Mouse (Mus musculus) hindbrain, embryonic 16.5 days (tissue): Measurements from ENCODE around the gene Ikzf5. TPM values are rescaled to one million over a fixed set of nuclear protein-coding genes. Genes with fewer than 3 reads are reported as not detected.

Experiments used
- ATAC-seq: fragments of 200-750 bp; cut with Nextera tagmentation; 2 replicates; pipeline ENCODE4 v1.8.0; 2017; ENCODE audit warnings: moderate TSS enrichment, moderate library complexity
- H3K27ac ChIP-seq: fragments of 300-500 bp; sonication (generic); 2 replicates; pipeline ENCODE4 v1.5.1; 2014; ENCODE audit warnings: low read depth, mild to moderate bottlenecking, control low read depth, low read length, moderate library complexity
- H3K27me3 ChIP-seq: fragments of 300-500 bp; sonication (generic); replicated peaks from 2 replicates; pipeline ENCODE4 v1.6.1; 2014; ENCODE audit warnings: low read length; ENCODE audit not compliant: control insufficient read depth, insufficient read depth
- H3K36me3 ChIP-seq: fragments of 300-500 bp; sonication (generic); 2 replicates; pipeline ENCODE4 v1.6.1; 2014; ENCODE audit warnings: mild to moderate bottlenecking, low read length, moderate library complexity, mixed read lengths; ENCODE audit not compliant: control insufficient read depth, insufficient read depth
- H3K4me1 ChIP-seq: fragments of 300-500 bp; sonication (generic); 2 replicates; pipeline ENCODE4 v1.6.1; 2014; ENCODE audit warnings: low read depth, low read length; ENCODE audit not compliant: control insufficient read depth, insufficient read depth
- H3K4me2 ChIP-seq: fragments of 300-500 bp; sonication (generic); 2 replicates; pipeline ENCODE4 v1.6.1; 2014; ENCODE audit warnings: mild to moderate bottlenecking, low read length, control low read depth, moderate library complexity
- H3K4me3 ChIP-seq: fragments of 300-500 bp; sonication (generic); 2 replicates; pipeline ENCODE4 v1.5.1; 2014; ENCODE audit warnings: mild to moderate bottlenecking, low read length, control low read depth, moderate library complexity
- H3K9ac ChIP-seq: fragments of 300-500 bp; sonication (generic); 2 replicates; pipeline ENCODE4 v1.6.1; 2014; ENCODE audit warnings: low read depth, mild to moderate bottlenecking, control low read depth, low read length, moderate library complexity
- H3K9me3 ChIP-seq: fragments of 300-500 bp; sonication (generic); 2 replicates; pipeline ENCODE4 v1.6.1; 2014; ENCODE audit warnings: mild to moderate bottlenecking, low read length, moderate library complexity; ENCODE audit not compliant: control insufficient read depth
- WGBS: fragments of 180-500 bp; shearing (Covaris S2); extraction: QIAGEN DNeasy Blood & Tissue Kit; methylation state at CpG from one replicate; pipeline ENCODE4 v1.1.7; 2014; 5-methylcytosine and 5-hydroxymethylcytosine counted together
- polyA plus RNA-seq: library from polyadenylated mRNA; unstranded; fragments of >200 nt; fragmentation: Nextera tagmentation; extraction: Ambion mirVana; gene quantifications from 2 replicates; pipeline ENCODE4 v1.2.1, GENCODE M21; 2015

Gene Ikzf5
- polyA plus RNA-seq, 1 experiment from 2014 or later = 9.6 TPM

DNA sequence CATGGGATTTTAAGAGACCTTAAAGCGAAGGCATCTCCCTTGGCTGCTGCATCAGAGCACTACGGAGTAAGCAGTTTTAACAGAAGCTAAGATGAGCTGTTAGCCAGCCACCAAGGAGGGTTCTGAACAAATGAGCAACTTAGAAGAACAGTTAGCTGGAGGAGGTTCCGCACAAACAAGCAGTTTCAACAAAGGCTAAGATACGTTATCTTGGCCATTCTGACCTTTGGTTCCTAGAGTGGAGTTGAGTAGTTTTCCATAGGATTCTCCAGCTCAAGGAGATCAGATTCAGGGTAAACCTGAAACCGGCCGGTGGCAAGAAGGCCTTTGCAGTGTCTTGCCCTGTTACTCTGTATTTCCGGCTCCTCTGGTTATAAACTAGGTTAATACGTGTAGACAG lies 46.2 kb downstream of the Ikzf5 start:
- no peak for ATAC-seq
- Histone ChIP-seq H3K9me3 (no peaks in the 10 kb centered on the region), H3K4me1 (peaks cover 14% of the 10 kb centered on the region), H3K27me3 (no peaks in the 10 kb centered on the region), H3K4me2 (no peak overlapping the region), H3K27ac (no peak overlapping the region), H3K36me3 (0 out of 2 replicates have a peak, but pooled peaks cover 3% of the 10 kb centered on the region), H3K4me3 (no peak overlapping the region), H3K9ac (no peak overlapping the region)
- WGBS = 96% methylated on average over 8 of the region's 8 CpGs

DNA sequence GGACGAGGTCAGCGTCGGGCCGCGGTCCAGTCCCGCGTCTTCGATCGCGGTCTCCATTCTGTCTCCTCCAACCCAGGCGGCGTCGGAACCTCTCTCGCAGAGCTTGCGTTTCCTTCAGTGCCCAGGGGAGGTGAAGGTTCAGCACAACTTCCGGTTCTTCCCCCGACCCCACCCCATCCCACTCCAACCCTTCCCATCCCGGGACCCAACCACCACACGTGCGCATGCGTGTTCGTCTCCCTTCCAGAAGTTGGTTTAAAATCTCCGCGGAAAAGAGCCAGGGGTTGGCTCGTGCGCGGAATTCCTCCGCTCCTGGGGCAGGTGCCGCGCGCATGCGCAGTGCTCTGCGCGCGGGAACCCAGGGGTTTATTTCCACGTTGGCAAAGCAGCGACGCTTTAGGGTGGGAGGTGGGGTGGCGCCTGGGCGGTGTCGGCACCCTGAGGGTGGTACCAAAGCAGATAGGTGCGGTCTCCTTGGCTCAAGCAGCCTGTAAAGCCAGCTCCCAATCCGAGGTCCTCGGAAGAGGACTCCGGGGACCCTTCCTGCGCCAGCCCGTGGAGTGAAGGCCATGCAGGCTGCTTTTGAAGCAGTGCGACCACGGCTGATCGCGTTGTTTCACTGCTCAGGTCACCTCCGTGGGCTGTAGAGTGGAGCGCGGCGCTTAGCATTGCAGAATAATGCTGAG lies 47.6 kb downstream of the Ikzf5 start, which contains the start of gene 2310057M21Rik:
Gene 2310057M21Rik, minus strand, starts transcription at position 145 of the 686 bp plus-strand sequence.
- peak within 1 kb of the TSS; percentile 88 for H3K27ac ChIP-seq
- peak within 1 kb of the TSS; percentile 78 for H3K9ac ChIP-seq
- H3K4me1 ChIP-seq = peaks cover 14% of the 10 kb centered on the region
- WGBS = under 1% methylated on average over 55 of the region's 55 CpGs
- H3K4me3 ChIP-seq = peak within 1 kb of the TSS; percentile 69
- H3K36me3 ChIP-seq = peaks cover 8% of the 10 kb centered on the region
- H3K4me2 ChIP-seq = peak within 1 kb of the TSS; percentile 79
- no peaks in the 10 kb centered on the region for H3K27me3 ChIP-seq
- peak; percentile 98 for ATAC-seq
- no peaks in the 10 kb centered on the region for H3K9me3 ChIP-seq

DNA sequence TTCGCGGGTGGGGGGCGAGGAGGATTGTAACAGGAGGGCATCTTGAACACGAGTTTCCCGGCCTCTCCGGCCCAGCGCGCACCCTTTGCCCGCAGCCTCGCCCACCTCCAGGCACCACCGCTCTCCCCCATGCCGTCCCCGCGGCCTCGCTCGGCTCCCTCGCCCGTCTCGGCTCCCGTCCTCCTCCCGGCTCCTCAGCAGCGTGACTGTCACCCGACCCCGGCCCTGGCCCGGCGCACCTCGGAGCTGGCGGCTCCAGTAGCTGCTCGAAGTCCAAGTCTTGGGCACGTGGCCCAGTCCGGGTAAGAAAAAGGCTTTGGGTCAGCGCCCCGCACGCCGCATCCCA lies 48.1 kb downstream of the Ikzf5 start:
- H3K9ac ChIP-seq = peak overlapping the region; percentile 78
- peak overlapping the region; percentile 76 for H3K27ac ChIP-seq
- H3K36me3 ChIP-seq = peaks cover 12% of the 10 kb centered on the region
- under 1% methylated on average over 32 of the region's 35 CpGs for WGBS
- H3K4me2 ChIP-seq = peak overlapping the region; percentile 79
- peak overlapping the region; percentile 69 for H3K4me3 ChIP-seq
- H3K9me3 ChIP-seq = no peaks in the 10 kb centered on the region
- H3K27me3 ChIP-seq = no peaks in the 10 kb centered on the region
- H3K4me1 ChIP-seq = peaks cover 14% of the 10 kb centered on the region
- peak; percentile 85 for ATAC-seq

DNA sequence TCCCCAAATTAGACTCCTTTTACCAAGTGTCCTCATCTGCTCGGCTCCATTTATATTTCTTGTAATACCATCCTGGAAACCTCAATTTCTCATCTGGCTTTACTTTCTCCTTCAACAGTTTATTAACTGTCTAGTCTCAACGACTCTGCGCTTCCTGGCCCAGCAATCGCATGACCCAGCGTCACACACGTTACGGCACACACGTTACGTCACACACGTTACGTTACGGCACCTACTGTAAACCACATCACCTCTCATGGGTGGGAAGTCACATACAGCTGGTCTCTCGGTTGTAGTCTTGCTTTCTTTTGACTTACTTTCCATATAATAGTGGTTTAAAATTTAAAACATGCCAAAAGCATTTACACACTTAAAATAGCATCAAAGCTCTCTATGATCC lies 54.2 kb downstream of the Ikzf5 start:
- Histone ChIP-seq H3K9ac (no peak overlapping the region), H3K27ac (no peak overlapping the region), H3K36me3 (peaks cover 32% of the 10 kb centered on the region), H3K4me3 (no peak overlapping the region), H3K27me3 (no peaks in the 10 kb centered on the region), H3K4me1 (peaks cover 3% of the 10 kb centered on the region), H3K4me2 (no peak overlapping the region), H3K9me3 (no peaks in the 10 kb centered on the region)
- ATAC-seq = no peak
- WGBS = 96% methylated on average over 13 of the region's 13 CpGs

DNA sequence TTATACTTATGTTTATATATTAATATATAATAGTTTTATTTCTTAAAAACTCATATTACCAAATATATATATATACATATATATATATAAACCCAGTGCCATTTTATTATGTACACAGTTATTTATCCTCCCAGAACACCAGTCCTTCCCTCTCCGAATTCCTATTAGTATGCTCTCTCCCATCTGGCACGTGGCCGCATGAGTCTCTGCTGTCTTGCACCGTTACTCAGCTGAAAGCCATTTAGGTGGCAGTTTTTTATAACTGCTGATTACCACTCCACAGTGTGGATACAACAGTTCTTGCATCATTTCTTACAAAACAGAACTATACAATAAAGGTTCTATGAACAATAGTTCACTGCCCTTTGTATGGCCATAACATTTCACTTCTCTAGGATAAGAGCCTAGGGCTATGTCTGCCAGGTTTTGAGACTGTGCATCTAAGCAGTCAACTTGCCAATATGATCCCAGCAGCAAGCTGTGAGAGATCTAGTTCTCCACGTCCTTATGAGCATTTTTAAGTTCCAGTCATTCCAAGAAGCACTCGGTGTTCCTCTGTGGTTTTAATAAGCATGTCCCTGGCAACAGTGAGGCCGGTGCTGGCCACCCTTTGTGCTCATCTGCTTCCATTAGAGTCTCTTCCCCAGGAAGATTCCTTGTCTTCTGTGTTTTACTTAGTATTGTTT lies 64.3 kb downstream of the Ikzf5 start:
- ATAC-seq = no peak
- Histone ChIP-seq H3K4me1 (no peaks in the 10 kb centered on the region), H3K4me3 (no peak overlapping the region), H3K27me3 (no peaks in the 10 kb centered on the region), H3K36me3 (peaks cover 16% of the 10 kb centered on the region), H3K4me2 (no peak overlapping the region), H3K9ac (no peak overlapping the region), H3K9me3 (no peaks in the 10 kb centered on the region), H3K27ac (no peak overlapping the region)
- 49% methylated on average over 7 of the region's 7 CpGs for WGBS

Other genes starting within 250 kb of the Ikzf5 start
- 0.03 TPM in 1 of 2 replicates, not detected in the other for gene 5430419D17Rik, start 236.1 kb downstream of the Ikzf5 start, polyA plus RNA-seq
- not detected in 2 replicates for gene Cuzd1, start 88.2 kb downstream of the Ikzf5 start, polyA plus RNA-seq
- not detected in 2 replicates for gene Fam24b, start 81.0 kb downstream of the Ikzf5 start, polyA plus RNA-seq
- gene Fam24a, start 76.7 kb downstream of the Ikzf5 start, polyA plus RNA-seq = 0.35 TPM in 1 of 2 replicates, not detected in the other
- gene 2310057M21Rik, start 47.8 kb downstream of the Ikzf5 start, polyA plus RNA-seq = 29.0 and 33.9 TPM in 2 replicates
- gene Pstk, start 39.4 kb downstream of the Ikzf5 start, polyA plus RNA-seq = 51.8 and 57.9 TPM in 2 replicates
- gene Acadsb, start 80 bp upstream of the Ikzf5 start, polyA plus RNA-seq = 101 and 102 TPM in 2 replicates
- 0.84 and 0.99 TPM in 2 replicates for gene Hmx3, start 132.3 kb upstream of the Ikzf5 start, polyA plus RNA-seq
- 1.1 and 1.3 TPM in 2 replicates for gene Hmx2, start 138.3 kb upstream of the Ikzf5 start, polyA plus RNA-seq
- gene Bub3, start 149.7 kb upstream of the Ikzf5 start, polyA plus RNA-seq = 149 and 162 TPM in 2 replicates